Mouse (Mus musculus): ENCODE results near the gene Drc3.

Gene Drc3

DNA sequence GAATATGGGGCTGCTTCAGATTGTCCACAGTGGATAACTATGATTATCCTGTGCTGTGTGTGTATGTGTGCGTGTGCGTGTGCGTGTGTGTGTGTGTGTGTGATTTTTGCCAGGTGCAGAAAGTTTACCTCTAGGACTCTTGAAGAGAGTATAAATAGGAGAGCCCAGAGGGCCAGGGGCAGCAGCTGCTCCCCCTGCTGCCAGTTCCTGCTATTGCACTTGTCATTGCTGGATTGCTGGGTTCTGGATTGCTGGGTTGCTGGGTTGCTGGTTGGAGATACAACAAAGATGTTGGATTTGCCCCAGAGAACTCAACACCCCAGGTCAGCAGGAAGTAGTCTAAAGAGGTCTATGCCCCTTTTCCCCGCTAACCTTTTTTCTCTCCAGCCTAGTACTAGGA, 14.8 kb upstream of the Drc3 start:
- peak; percentile 46 for DNase-seq (ENCODE audit: low spot score)

GRCm38 (mm10) chr11:60339361-60339760, 13.8 kb upstream of the Drc3 start:
- DNase-seq (ENCODE audit: low spot score) = no peak

GRCm38 (mm10) chr11:60345868-60346267, 7.3 kb upstream of the Drc3 start:
- DNase-seq (ENCODE audit: low spot score) = no peak

DNA sequence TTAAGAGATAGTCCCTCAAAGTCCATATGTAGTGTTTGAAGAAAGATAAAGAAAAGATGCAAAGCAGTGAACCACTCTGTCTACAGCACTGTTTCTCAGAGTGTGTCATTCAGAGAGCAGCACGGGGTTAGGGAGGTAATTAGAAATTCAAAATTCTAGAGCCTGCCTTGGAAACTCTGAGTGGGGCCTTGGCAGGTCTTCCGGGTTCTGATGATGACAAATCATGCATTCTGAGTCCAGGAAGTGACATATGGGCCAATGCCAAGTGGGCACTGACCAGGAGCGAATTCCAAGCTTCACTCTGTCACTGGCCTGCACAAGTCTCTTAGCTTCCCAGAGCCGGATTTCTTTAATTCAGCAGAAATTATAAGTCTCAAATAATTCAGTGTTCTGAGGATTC, 6.6 kb upstream of the Drc3 start:
- DNase-seq (ENCODE audit: low spot score) = no peak

DNA sequence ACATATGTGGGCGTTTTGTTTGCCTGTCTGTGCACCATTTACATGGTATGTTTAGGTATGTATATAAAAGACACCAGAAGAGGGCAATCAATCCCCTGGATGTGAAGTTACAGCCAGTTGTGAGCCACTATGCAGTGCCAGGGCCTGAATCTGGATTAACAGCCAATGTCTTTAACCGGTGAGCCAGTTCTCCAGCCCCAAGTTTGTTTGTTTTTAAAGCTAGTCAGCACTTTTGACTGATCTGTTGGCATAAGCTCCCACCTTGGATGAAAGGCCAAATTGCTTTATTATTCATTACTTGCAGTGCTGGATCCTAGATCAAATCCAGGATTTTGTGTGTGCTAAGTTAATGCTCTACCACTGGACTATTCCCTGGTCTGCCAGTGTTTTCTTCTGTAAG, 1.7 kb upstream of the Drc3 start:
- peak; percentile 14 for DNase-seq (ENCODE audit: low spot score)

GRCm38 (mm10) chr11:60351925-60352371, 1.2 kb upstream of the Drc3 start:
- DNase-seq (ENCODE audit: low spot score) = no peak

- DNase-seq (ENCODE audit: low spot score) = no peak
Observed at GRCm38 (mm10) chr11:60355952-60356351, 2.8 kb downstream of the Drc3 start.

DNA sequence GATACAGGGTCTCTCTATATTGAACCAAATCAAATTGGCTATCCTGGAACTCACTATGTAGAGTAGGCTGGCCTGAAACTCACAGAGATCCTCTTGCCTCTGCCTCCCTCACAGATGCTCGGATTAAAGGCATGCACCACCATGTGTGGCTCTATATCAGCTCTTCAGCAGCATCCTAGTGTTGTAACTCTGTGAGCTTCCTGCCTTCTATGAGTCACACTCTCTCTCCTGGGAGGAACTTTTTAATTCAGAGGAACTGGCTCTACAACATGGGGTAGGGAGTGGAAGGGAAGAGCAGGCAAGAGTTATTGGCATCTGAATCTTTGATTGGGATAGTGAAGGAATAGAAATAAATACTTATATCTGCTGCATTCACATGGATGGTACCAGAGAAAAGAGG, 4.0 kb downstream of the Drc3 start:
- no peak for DNase-seq (ENCODE audit: low spot score)

- no peak for DNase-seq (ENCODE audit: low spot score)
Observed at GRCm38 (mm10) chr11:60358548-60358947, 5.4 kb downstream of the Drc3 start.

- no peak for DNase-seq (ENCODE audit: low spot score)
Observed at GRCm38 (mm10) chr11:60359138-60359537, 6.0 kb downstream of the Drc3 start.

DNA sequence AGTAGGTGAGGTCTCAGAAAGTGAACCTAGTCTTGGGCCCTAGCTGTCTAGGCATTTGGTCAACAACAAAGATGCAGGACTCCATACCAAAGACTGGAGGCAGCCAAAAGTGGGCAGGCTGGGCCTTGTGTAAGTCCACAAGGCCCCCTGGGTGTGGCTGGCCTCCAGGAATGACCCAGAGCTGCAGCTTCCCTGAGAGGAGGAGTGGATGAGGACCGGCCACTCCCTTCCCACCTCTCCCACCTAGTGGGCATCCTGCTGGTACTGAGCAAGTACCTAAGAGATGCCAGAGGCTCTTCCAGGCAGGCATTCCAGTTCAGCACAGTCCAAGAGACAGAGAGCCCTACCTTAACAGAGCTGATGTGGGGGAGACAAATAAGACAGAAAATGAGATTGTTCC, 6.8 kb downstream of the Drc3 start:
- DNase-seq (ENCODE audit: low spot score) = no peak

DNA sequence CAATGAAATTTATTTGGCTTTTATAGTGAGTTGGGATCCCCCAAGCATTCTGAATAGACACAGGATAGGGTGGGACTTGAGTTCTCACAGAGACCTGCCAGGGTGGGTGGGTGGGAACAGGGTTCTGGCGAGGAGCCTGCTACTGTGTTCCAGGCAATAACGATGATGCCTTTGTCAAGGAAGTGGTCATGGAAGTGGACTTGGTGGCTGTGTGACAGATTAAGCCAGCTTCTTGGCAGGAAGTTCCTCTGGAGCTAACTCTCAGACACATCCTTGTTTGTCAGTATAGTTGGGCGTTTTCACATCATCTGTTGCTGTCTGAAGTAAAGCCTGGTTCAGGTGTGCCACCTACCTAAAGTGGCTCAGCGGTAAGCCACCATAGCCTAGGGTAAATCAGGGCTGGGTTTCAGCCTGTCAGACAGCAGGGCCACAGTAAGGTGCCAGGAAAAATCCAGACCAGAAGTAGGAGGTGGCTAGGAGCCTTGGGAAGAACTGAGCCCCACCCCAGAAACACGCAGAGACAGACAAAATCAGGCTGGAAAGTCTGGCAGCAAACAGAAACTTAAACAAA, 7.6 kb downstream of the Drc3 start:
- DNase-seq (ENCODE audit: low spot score) = no peak

DNA sequence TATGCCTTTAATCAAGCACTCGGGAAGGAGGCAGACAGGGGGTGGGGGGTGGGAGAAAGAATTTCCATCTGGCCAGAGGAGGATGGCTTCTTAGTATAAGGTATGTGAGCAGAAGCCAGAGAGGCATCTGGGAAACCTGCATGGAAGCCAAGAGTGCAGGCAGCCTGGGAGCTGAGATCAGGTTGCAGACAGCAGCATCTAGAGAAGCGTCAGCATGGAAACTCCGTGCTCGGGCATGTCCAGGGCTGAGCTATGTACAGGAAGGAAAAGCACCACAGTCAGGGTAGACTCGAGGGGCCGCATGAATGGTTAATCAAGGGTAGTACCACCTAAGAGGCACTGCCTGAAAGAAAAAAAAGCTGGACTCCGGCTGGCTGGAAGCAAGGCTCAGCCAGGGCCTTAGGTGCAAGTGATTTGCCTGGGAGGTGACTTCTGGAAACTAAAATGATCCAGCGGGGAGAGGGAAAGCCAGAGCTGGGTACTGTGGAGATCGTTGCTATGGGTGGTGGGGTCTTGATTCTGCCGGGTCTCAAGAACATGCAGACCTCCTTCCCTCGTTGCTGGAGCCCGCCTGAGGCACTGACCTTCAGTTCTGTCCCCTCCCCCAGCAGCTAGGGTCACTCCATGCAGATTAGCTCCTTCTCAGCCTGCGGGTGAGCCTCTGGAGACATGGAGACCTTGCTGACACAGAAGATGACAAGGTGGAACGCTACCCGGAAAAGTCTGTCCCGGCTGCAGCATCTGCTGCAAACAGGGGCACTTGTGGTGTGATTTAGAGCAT, 13.3 kb downstream of the Drc3 start:
- peak; percentile 53 for DNase-seq (ENCODE audit: low spot score)

DNA sequence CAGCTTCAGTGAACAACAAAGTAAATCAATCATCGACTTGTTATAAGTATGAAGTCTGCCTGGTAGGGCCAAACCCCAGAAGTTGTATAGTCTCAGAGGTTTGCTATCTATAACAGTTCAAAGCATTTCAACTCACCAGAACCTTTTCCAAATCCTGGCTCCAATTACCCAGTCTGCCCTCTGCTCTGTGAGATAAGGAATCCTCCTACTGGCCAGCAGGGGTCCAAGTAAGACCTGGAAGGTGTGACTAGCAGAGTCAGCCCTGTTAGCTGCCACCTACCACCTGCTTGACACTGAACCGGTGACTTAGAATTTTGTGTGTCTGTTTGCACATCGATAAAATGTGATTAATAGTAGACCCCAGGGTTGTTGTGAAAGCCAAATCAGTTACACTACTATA, 14.1 kb downstream of the Drc3 start:
- no peak for DNase-seq (ENCODE audit: low spot score)

- DNase-seq (ENCODE audit: low spot score) = no peak
Observed at GRCm38 (mm10) chr11:60368909-60369308, 15.8 kb downstream of the Drc3 start.

GRCm38 (mm10) chr11:60369448-60369847, 16.3 kb downstream of the Drc3 start:
- DNase-seq (ENCODE audit: low spot score) = no peak

GRCm38 (mm10) chr11:60370431-60370830, 17.3 kb downstream of the Drc3 start:
- DNase-seq (ENCODE audit: low spot score) = no peak

GRCm38 (mm10) chr11:60374481-60374880, 21.4 kb downstream of the Drc3 start:
- DNase-seq (ENCODE audit: low spot score) = no peak

DNA sequence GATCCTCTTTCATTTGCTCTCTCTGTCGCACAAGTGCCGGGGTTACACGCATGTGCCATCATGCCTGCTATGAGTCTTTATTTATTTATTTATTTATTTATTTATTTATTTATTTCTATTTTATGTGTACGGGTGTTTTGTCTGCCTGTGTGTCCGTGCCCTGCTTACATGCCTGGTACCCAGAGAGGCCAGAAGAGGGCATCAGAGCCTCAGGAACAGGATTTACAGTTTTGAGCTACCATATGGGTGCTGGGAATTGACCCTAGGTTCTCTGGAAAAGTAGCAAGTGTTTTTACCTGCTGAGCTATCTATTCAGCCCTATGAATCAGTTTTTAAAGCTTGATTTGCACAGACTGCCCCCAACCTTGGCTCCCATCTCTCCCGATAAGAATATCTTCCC, 30.4 kb downstream of the Drc3 start:
- no peak for DNase-seq (ENCODE audit: low spot score)

DNA sequence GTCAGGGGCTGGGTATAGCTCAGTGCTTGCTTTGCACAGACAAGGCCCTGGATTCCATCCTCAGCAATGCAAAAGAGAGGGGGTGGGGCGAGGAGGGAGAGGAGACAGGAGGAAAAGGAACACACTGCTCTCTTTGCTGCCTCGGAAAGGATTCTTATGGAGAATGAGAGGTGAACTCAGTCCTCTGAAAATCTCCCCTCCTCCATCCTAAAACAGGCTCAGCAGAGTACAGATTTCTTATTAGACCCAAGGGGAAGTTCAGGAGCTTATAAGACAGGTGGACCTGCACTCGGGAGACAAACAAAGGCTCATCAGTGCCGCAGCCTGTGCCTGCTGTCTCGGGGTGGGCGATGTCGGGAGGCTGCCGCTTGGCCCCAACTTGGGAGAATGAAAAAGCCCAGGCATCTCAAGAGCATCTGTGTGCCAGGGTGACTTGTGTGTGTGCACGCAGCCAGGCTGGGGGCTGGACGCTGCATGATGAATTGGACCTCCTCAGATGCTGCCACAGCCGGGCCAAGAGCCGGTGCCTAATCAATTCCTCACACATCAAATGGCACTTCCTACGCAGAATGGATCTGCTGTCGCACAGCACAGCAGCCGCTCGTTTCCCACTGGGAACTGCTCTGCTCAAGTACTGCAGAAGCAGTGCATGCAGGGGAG, 31.8 kb downstream of the Drc3 start:
- DNase-seq (ENCODE audit: low spot score) = peak; percentile 60

GRCm38 (mm10) chr11:60385946-60386345, 32.8 kb downstream of the Drc3 start:
- no peak for DNase-seq (ENCODE audit: low spot score)

DNA sequence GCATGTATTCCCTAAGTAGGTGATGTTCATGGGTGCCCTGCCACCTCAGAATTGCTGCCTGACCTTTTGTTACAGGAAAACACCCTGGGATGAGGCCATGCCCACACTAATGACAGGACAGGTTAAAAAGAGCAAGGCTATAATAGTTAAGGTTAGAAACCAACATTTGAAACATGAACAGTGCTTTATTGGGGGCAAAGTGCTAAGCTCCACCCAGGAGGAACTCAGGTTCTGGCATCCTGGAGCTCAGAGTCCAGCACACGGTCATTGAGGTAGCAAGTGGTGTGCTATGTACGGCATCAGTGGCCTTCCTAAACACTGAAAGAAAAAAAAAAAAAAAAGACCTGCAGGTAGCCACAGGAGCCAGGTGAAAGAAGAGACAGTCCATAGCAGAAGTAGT, 34.8 kb downstream of the Drc3 start:
- no peak for DNase-seq (ENCODE audit: low spot score)

DNA sequence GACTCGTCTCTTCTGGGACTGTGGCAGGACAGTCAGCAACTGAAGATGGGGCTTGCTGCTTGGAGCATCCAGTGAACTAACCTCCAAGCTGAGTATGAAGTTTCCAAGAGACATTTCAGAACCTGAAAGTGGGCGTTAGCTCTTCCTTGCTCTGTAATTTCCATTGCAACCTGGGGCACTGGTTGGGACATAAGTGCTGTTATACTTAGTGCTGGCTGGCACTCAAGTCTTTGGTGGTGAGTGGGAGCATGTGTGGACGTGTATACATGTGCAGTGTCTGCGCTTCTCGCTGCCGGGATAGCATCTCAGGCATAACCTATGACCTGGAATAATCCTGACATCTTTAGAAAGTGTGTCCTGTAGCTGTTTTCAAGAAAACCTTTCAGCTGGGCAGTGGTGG, 38.2 kb downstream of the Drc3 start:
- no peak for DNase-seq (ENCODE audit: low spot score)

Measured in embryo, embryonic 10.5 days (tissue).